8 mouse cellular contexts compared by ENCODE assay signal in the genomic region with DNA sequence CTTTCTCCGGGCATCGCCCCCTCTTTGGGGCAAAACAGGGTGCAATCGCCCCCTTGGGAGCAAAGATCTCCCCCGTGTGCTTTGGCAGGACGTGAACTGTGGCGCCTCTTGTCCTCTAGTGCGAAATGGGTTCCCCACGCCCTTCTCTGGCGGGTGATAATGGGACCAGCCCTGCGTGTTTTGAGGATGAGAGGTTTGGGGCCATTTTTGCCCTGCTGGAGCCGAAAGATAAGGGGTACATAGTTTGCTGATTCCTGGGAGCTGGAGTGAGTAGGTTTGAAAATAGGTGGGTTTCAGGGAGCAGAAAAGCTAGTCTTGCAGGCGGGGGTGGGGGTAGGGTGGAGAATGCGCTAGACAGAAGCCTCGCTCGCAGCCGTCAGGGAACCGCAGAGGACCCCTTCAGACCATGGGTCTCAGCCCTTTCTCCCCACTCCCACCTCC. TPM values are rescaled to one million over a fixed set of nuclear protein-coding genes. Genes with fewer than 3 reads are reported as not detected.
A peak's percentile ranks its signal among the peaks of the same experiment; 100 is the strongest.
DNase-seq lines count a peak whose midpoint lies in the region; ATAC-seq and TF ChIP-seq lines count a peak whose summit lies in the region.

No protein-coding gene starts in this region.

- no peak for TF ChIP-seq POLR2A in liver, adult 2 months (IDR thresholded peaks at IDR 0.05; ENCODE audit: extremely low read depth, insufficient read depth, low read length)
- TF ChIP-seq POLR2A in thymus, adult 2 months (IDR thresholded peaks at IDR 0.05; ENCODE audit: control insufficient read depth, extremely low read depth, insufficient read depth, low read length, poor library complexity): no peak

- no peaks in the 10 kb centered on the region for H3K27me3 ChIP-seq in forebrain, embryonic 16.5 days (replicated peaks; ENCODE audit: control insufficient read depth, insufficient read depth, low read length)
- H3K27me3 ChIP-seq in intestine, embryonic 14.5 days (replicated peaks; ENCODE audit: control insufficient read depth, insufficient read depth, low read length): no peaks in the 10 kb centered on the region
- no peaks in the 10 kb centered on the region for H3K27me3 ChIP-seq in liver, adult 2 months (ENCODE audit: control insufficient read depth, insufficient read depth, low read length)
- H3K27me3 ChIP-seq in midbrain, postnatal 0 days (ENCODE audit: insufficient read depth, low read length): no peaks in the 10 kb centered on the region
- no peaks in the 10 kb centered on the region for H3K27me3 ChIP-seq in thymus, adult 2 months (ENCODE audit: control insufficient read depth, insufficient read depth, low read length)

- peaks cover 36% of the 10 kb centered on the region for H3K4me1 ChIP-seq in forebrain, embryonic 16.5 days (replicated peaks; ENCODE audit: control insufficient read depth, insufficient read depth, low read length)
- H3K4me1 ChIP-seq in intestine, embryonic 14.5 days (replicated peaks; ENCODE audit: control insufficient read depth, insufficient read depth, low read length): peaks cover 36% of the 10 kb centered on the region
- H3K4me1 ChIP-seq in liver, adult 2 months (ENCODE audit: control insufficient read depth, insufficient read depth, low read length): peaks cover 39% of the 10 kb centered on the region
- peaks cover 9% of the 10 kb centered on the region; the same call in 1 of the 2 replicates for H3K4me1 ChIP-seq in midbrain, postnatal 0 days (ENCODE audit: insufficient read depth, low read length)
- H3K4me1 ChIP-seq in thymus, adult 2 months (replicated peaks; ENCODE audit: control insufficient read depth, insufficient read depth, low read length): peaks cover 30% of the 10 kb centered on the region

- H3K4me3 ChIP-seq in forebrain, embryonic 16.5 days (replicated peaks; ENCODE audit: low read length): peak overlapping the region; percentile 95
- H3K4me3 ChIP-seq in intestine, embryonic 14.5 days (ENCODE audit: low read depth, low read length): peak overlapping the region; percentile 60
- H3K4me3 ChIP-seq in liver, adult 2 months (ENCODE audit: insufficient read depth, low read depth, low read length): peak overlapping the region; percentile 59
- H3K4me3 ChIP-seq in midbrain, postnatal 0 days (ENCODE audit: low read depth, low read length): peak overlapping the region; percentile 96
- peak overlapping the region; percentile 78 for H3K4me3 ChIP-seq in thymus, adult 2 months (ENCODE audit: control insufficient read depth, insufficient read depth, low read length)

- peak overlapping the region; percentile 80 for H3K4me2 ChIP-seq in forebrain, embryonic 16.5 days (ENCODE audit: low read length)
- H3K4me2 ChIP-seq in intestine, embryonic 14.5 days (ENCODE audit: low read length): peak overlapping the region; percentile 99
- H3K4me2 ChIP-seq in midbrain, postnatal 0 days (ENCODE audit: low read depth, low read length, poor library complexity, severe bottlenecking): peak overlapping the region; percentile 83

- no peaks in the 10 kb centered on the region for H3K9me3 ChIP-seq in forebrain, embryonic 16.5 days (ENCODE audit: control insufficient read depth, low read length)
- H3K9me3 ChIP-seq in intestine, embryonic 14.5 days (ENCODE audit: control insufficient read depth, low read length): no peaks in the 10 kb centered on the region
- H3K9me3 ChIP-seq in midbrain, postnatal 0 days (ENCODE audit: low read length): no peaks in the 10 kb centered on the region

- peaks cover 4% of the 10 kb centered on the region; the same call in 1 of the 2 replicates for H3K79me2 ChIP-seq in liver, adult 2 months (ENCODE audit: control insufficient read depth, insufficient read depth, low read length)

- peak; percentile 26 for DNase-seq in ovary, postnatal 36 days (ENCODE audit: low spot score)
- DNase-seq in ovary, adult 18-20 months (ENCODE audit: low spot score): no peak
- peak; percentile 46 to 61 for DNase-seq in cerebellum, adult 18-20 months
- DNase-seq in intestine, embryonic 14.5 days (ENCODE audit: low spot score): peak; percentile 72
- no peak for DNase-seq in liver, adult 2 months (ENCODE audit: extremely low read depth, low read depth, low spot score)
- DNase-seq in midbrain, postnatal 0 days (ENCODE audit: low spot score): peak; percentile 37
- DNase-seq in thymus, adult 2 months: peak; percentile 56

- ATAC-seq in forebrain, embryonic 16.5 days: no peak
- no peak for ATAC-seq in intestine, embryonic 14.5 days (replicated peaks; ENCODE audit: low FRiP score, low TSS enrichment, low read depth)
- no peak for ATAC-seq in midbrain, postnatal 0 days (ENCODE audit: low FRiP score)

- H3K27ac ChIP-seq in forebrain, embryonic 16.5 days (ENCODE audit: low read length): peak overlapping the region; percentile 100
- H3K27ac ChIP-seq in intestine, embryonic 14.5 days (ENCODE audit: low read depth): peak overlapping the region; percentile 100
- H3K27ac ChIP-seq in liver, adult 2 months (replicated peaks; ENCODE audit: insufficient read depth, low read depth, low read length): peak overlapping the region; percentile 100
- H3K27ac ChIP-seq in midbrain, postnatal 0 days (ENCODE audit: low read depth, low read length): peak overlapping the region; percentile 100
- peak overlapping the region; percentile 92 for H3K27ac ChIP-seq in thymus, adult 2 months (ENCODE audit: control insufficient read depth, insufficient read depth, low read length)

- no peaks in the 10 kb centered on the region for H3K36me3 ChIP-seq in forebrain, embryonic 16.5 days (ENCODE audit: control insufficient read depth, insufficient read depth)
- 0 out of 2 replicates have a peak, but pooled peaks cover 5% of the 10 kb centered on the region for H3K36me3 ChIP-seq in intestine, embryonic 14.5 days (ENCODE audit: control insufficient read depth, insufficient read depth, low read length)
- no peaks in the 10 kb centered on the region for H3K36me3 ChIP-seq in liver, adult 2 months (ENCODE audit: control insufficient read depth, insufficient read depth, low read length)
- H3K36me3 ChIP-seq in midbrain, postnatal 0 days (ENCODE audit: insufficient read depth, low read length): no peaks in the 10 kb centered on the region
- H3K36me3 ChIP-seq in thymus, adult 2 months (ENCODE audit: control insufficient read depth, insufficient read depth, low read length): no peaks in the 10 kb centered on the region

- no peak for TF ChIP-seq CTCF in liver, adult 2 months (IDR thresholded peaks at IDR 0.05; ENCODE audit: low read depth, low read length)
- no peak for TF ChIP-seq CTCF in midbrain, postnatal 0 days (IDR thresholded peaks at IDR 0.05)
- no peak for TF ChIP-seq CTCF in thymus, adult 2 months (IDR thresholded peaks at IDR 0.05; ENCODE audit: borderline replicate concordance, control insufficient read depth, extremely low read depth, insufficient read depth, low read length, poor library complexity)

- peak overlapping the region; percentile 100 for H3K9ac ChIP-seq in forebrain, embryonic 16.5 days (replicated peaks; ENCODE audit: low read depth, low read length)
- peak overlapping the region; percentile 100 for H3K9ac ChIP-seq in intestine, embryonic 14.5 days (ENCODE audit: low read length)
- peak overlapping the region; percentile 73 for H3K9ac ChIP-seq in liver, adult 2 months (ENCODE audit: low read depth, low read length)
- peak overlapping the region; percentile 100 for H3K9ac ChIP-seq in midbrain, postnatal 0 days (replicated peaks; ENCODE audit: low read length, poor library complexity, severe bottlenecking)

- WGBS in forebrain, embryonic 16.5 days: under 1% methylated on average over 17 of the region's 17 CpGs
- under 1% methylated on average over 17 of the region's 17 CpGs for WGBS in intestine, embryonic 14.5 days
- WGBS in liver, adult 2 months: under 1% methylated on average over 17 of the region's 17 CpGs
- WGBS in midbrain, postnatal 0 days: under 1% methylated on average over 17 of the region's 17 CpGs
- 1% methylated on average over 17 of the region's 17 CpGs for WGBS in thymus, adult 2 months

RNA-seq across cellular contexts. Expression of a gene that starts 1.3 kb away (rescaled TPM):
- polyA plus RNA-seq in forebrain, embryonic 16.5 days (2015; fragmentation: Nextera tagmentation; extraction: Ambion mirVana): 18.6 and 19.3 TPM in 2 replicates
- 16.4 TPM in 2 replicates for polyA plus RNA-seq in intestine, embryonic 14.5 days (2014; fragmentation: Nextera tagmentation; extraction: Ambion mirVana)
- total RNA-seq in liver, adult 2 months (2014; rRNA removed): 5.2 and 7.5 TPM in 2 replicates
- polyA plus RNA-seq in liver, adult 2 months (2012; rRNA removed): 11.1 and 14.3 TPM in 2 replicates
- total RNA-seq in midbrain, postnatal 0 days (2014; rRNA removed): 38.4 and 41.1 TPM in 2 replicates
- polyA plus RNA-seq in midbrain, postnatal 0 days (2015; fragmentation: Nextera tagmentation; extraction: Ambion mirVana): 9.2 and 9.7 TPM in 2 replicates
- 81.3 and 100 TPM in 2 replicates for polyA plus RNA-seq in thymus, adult 2 months (2012; rRNA removed)

RNA-seq across cellular contexts. Expression of a gene that starts 14.4 kb away (rescaled TPM):
- 297 and 304 TPM in 2 replicates for polyA plus RNA-seq in forebrain, embryonic 16.5 days (2015; fragmentation: Nextera tagmentation; extraction: Ambion mirVana)
- 294 and 315 TPM in 2 replicates for polyA plus RNA-seq in intestine, embryonic 14.5 days (2014; fragmentation: Nextera tagmentation; extraction: Ambion mirVana)
- 15.8 and 16.1 TPM in 2 replicates for total RNA-seq in liver, adult 2 months (2014; rRNA removed)
- 11.5 and 25.8 TPM in 2 replicates for polyA plus RNA-seq in liver, adult 2 months (2012; rRNA removed)
- total RNA-seq in midbrain, postnatal 0 days (2014; rRNA removed): 84.6 and 98.2 TPM in 2 replicates
- polyA plus RNA-seq in midbrain, postnatal 0 days (2015; fragmentation: Nextera tagmentation; extraction: Ambion mirVana): 195 and 199 TPM in 2 replicates
- 61.0 and 66.8 TPM in 2 replicates for polyA plus RNA-seq in thymus, adult 2 months (2012; rRNA removed)

RNA-seq across cellular contexts. Expression of a gene that starts 50.6 kb away (rescaled TPM):
- polyA plus RNA-seq in forebrain, embryonic 16.5 days (2015; fragmentation: Nextera tagmentation; extraction: Ambion mirVana): 65.1 and 66.7 TPM in 2 replicates
- 54.1 and 67.2 TPM in 2 replicates for polyA plus RNA-seq in intestine, embryonic 14.5 days (2014; fragmentation: Nextera tagmentation; extraction: Ambion mirVana)
- 31.7 and 32.0 TPM in 2 replicates for total RNA-seq in liver, adult 2 months (2014; rRNA removed)
- polyA plus RNA-seq in liver, adult 2 months (2012; rRNA removed): 114 and 128 TPM in 2 replicates
- 43.1 and 55.6 TPM in 2 replicates for total RNA-seq in midbrain, postnatal 0 days (2014; rRNA removed)
- polyA plus RNA-seq in midbrain, postnatal 0 days (2015; fragmentation: Nextera tagmentation; extraction: Ambion mirVana): 105 and 108 TPM in 2 replicates
- 225 and 228 TPM in 2 replicates for polyA plus RNA-seq in thymus, adult 2 months (2012; rRNA removed)

Comparison
In these comparisons a context has a peak if more than half of its experiments do, and no peak if none do; other contexts are left out.
1. DNase-seq: peak in ovary, postnatal 36 days (single experiment), cerebellum, adult 18-20 months (2 of 2), intestine, embryonic 14.5 days (single experiment), midbrain, postnatal 0 days (single experiment) and thymus, adult 2 months (single experiment); none in ovary, adult 18-20 months (single experiment) and liver, adult 2 months (single experiment).
2. Peak in every context shown above with its lines, with median percentiles within 50 percentile points of each other: H3K27ac ChIP-seq, H3K4me2 ChIP-seq, H3K4me3 ChIP-seq and H3K9ac ChIP-seq.